Mouse (Mus musculus): Measurements from ENCODE around the gene Fmnl1. TPM values are rescaled to one million over a fixed set of nuclear protein-coding genes. Genes with fewer than 3 reads are reported as not detected.
A peak's percentile ranks its signal among the peaks of the same experiment; 100 is the strongest.

Fmnl1 gene
- polyA plus RNA-seq, 1 experiment from 2014 or later: 1.6 TPM

GRCm38 (mm10) chr11:103141944-103142255 is 29.0 kb upstream of the Fmnl1 start:
- Histone ChIP-seq H3K9ac (peak overlapping the region; percentile 50; the same call in 1 of the 2 replicates), H3K4me2 (replicated peaks) (peak overlapping the region; percentile 48; the same call in 1 of the 2 replicates), H3K4me3 (no peak overlapping the region), H3K27ac (peak overlapping the region; percentile 76), H3K4me1 (peaks cover 32% of the 10 kb centered on the region), H3K27me3 (no peaks in the 10 kb centered on the region), H3K36me3 (peaks cover 14% of the 10 kb centered on the region; the same call in 1 of the 2 replicates), H3K9me3 (replicated peaks) (no peaks in the 10 kb centered on the region)
- ATAC-seq (ENCODE audit: low FRiP score): no peak
- WGBS: 24% methylated on average over 1 of the region's 1 CpGs

GRCm38 (mm10) chr11:103142441-103143182 is 28.3 kb upstream of the Fmnl1 start:
- Histone ChIP-seq H3K4me3 (peak overlapping the region; percentile 11), H3K9me3 (replicated peaks) (no peaks in the 10 kb centered on the region), H3K27me3 (no peaks in the 10 kb centered on the region), H3K9ac (peak overlapping the region; percentile 50), H3K4me2 (replicated peaks) (peak overlapping the region; percentile 48), H3K27ac (peak overlapping the region; percentile 76), H3K4me1 (peaks cover 32% of the 10 kb centered on the region), H3K36me3 (peaks cover 14% of the 10 kb centered on the region; the same call in 1 of the 2 replicates)
- ATAC-seq (ENCODE audit: low FRiP score): peak; percentile 81
- 32% methylated on average over 8 of the region's 8 CpGs for WGBS

- Histone ChIP-seq H3K4me2 (replicated peaks) (no peak overlapping the region), H3K4me1 (peaks cover 32% of the 10 kb centered on the region), H3K9ac (no peak overlapping the region), H3K36me3 (peaks cover 4% of the 10 kb centered on the region; the same call in 1 of the 2 replicates), H3K4me3 (no peak overlapping the region), H3K27ac (peak overlapping the region; percentile 50; the same call in 1 of the 2 replicates), H3K27me3 (no peaks in the 10 kb centered on the region), H3K9me3 (replicated peaks) (no peaks in the 10 kb centered on the region)
- no peak for ATAC-seq (ENCODE audit: low FRiP score)
- WGBS: 41% methylated on average over 12 of the region's 12 CpGs
Measured at GRCm38 (mm10) chr11:103144309-103145285, 26.3 kb upstream of the Fmnl1 start.

GRCm38 (mm10) chr11:103146386-103146785 is 24.5 kb upstream of the Fmnl1 start:
- peaks cover 26% of the 10 kb centered on the region for H3K4me1 ChIP-seq
- H3K9ac ChIP-seq: no peak overlapping the region
- no peaks in the 10 kb centered on the region for H3K27me3 ChIP-seq
- 86% methylated on average over 4 of the region's 4 CpGs for WGBS
- H3K36me3 ChIP-seq: no peaks in the 10 kb centered on the region
- H3K4me3 ChIP-seq: no peak overlapping the region
- H3K4me2 ChIP-seq (replicated peaks): no peak overlapping the region
- ATAC-seq (ENCODE audit: low FRiP score): no peak
- H3K27ac ChIP-seq: no peak overlapping the region
- no peaks in the 10 kb centered on the region for H3K9me3 ChIP-seq (replicated peaks)

GRCm38 (mm10) chr11:103147766-103148165 is 23.1 kb upstream of the Fmnl1 start:
- H3K36me3 ChIP-seq: no peaks in the 10 kb centered on the region
- no peak overlapping the region for H3K9ac ChIP-seq
- H3K9me3 ChIP-seq (replicated peaks): no peaks in the 10 kb centered on the region
- 70% methylated on average over 4 of the region's 4 CpGs for WGBS
- no peaks in the 10 kb centered on the region for H3K27me3 ChIP-seq
- no peak overlapping the region for H3K27ac ChIP-seq
- peaks cover 13% of the 10 kb centered on the region for H3K4me1 ChIP-seq
- H3K4me2 ChIP-seq (replicated peaks): no peak overlapping the region
- ATAC-seq (ENCODE audit: low FRiP score): no peak
- H3K4me3 ChIP-seq: no peak overlapping the region

GRCm38 (mm10) chr11:103149771-103150170 is 21.1 kb upstream of the Fmnl1 start:
- H3K27me3 ChIP-seq: no peaks in the 10 kb centered on the region
- ATAC-seq (ENCODE audit: low FRiP score): no peak
- H3K4me2 ChIP-seq (replicated peaks): no peak overlapping the region
- WGBS: 91% methylated on average over 4 of the region's 4 CpGs
- H3K9ac ChIP-seq: no peak overlapping the region
- H3K4me1 ChIP-seq: peaks cover 5% of the 10 kb centered on the region
- H3K4me3 ChIP-seq: no peak overlapping the region
- no peaks in the 10 kb centered on the region for H3K9me3 ChIP-seq (replicated peaks)
- no peak overlapping the region for H3K27ac ChIP-seq
- H3K36me3 ChIP-seq: no peaks in the 10 kb centered on the region

GRCm38 (mm10) chr11:103158621-103159478 is 12.1 kb upstream of the Fmnl1 start:
- H3K27me3 ChIP-seq: no peaks in the 10 kb centered on the region
- H3K4me1 ChIP-seq: peaks cover 7% of the 10 kb centered on the region
- H3K4me3 ChIP-seq: peak overlapping the region; percentile 14; the same call in 1 of the 2 replicates
- WGBS: 1% methylated on average over 25 of the region's 25 CpGs
- no peaks in the 10 kb centered on the region for H3K36me3 ChIP-seq
- H3K9me3 ChIP-seq (replicated peaks): no peaks in the 10 kb centered on the region
- no peak overlapping the region for H3K9ac ChIP-seq
- H3K27ac ChIP-seq: no peak overlapping the region; the same call in 1 of the 2 replicates
- peak overlapping the region; percentile 48 for H3K4me2 ChIP-seq (replicated peaks)
- ATAC-seq (ENCODE audit: low FRiP score): peak; percentile 89

- H3K4me1 ChIP-seq: peaks cover 7% of the 10 kb centered on the region
- H3K27me3 ChIP-seq: 0 out of 2 replicates have a peak, but pooled peaks cover 4% of the 10 kb centered on the region
- 90% methylated on average over 11 of the region's 11 CpGs for WGBS
- H3K27ac ChIP-seq: no peak overlapping the region
- H3K4me3 ChIP-seq: no peak overlapping the region
- no peak overlapping the region for H3K4me2 ChIP-seq (replicated peaks)
- H3K9ac ChIP-seq: no peak overlapping the region
- no peak for ATAC-seq (ENCODE audit: low FRiP score)
- H3K9me3 ChIP-seq (replicated peaks): no peaks in the 10 kb centered on the region
- H3K36me3 ChIP-seq: no peaks in the 10 kb centered on the region
Measured at GRCm38 (mm10) chr11:103160738-103161137, 10.2 kb upstream of the Fmnl1 start.

- 74% methylated on average over 7 of the region's 7 CpGs for WGBS
- no peak overlapping the region for H3K27ac ChIP-seq
- H3K4me2 ChIP-seq (replicated peaks): no peak overlapping the region
- H3K4me1 ChIP-seq: peaks cover 7% of the 10 kb centered on the region
- 0 out of 2 replicates have a peak, but pooled peaks cover 4% of the 10 kb centered on the region for H3K27me3 ChIP-seq
- no peaks in the 10 kb centered on the region for H3K9me3 ChIP-seq (replicated peaks)
- no peak for ATAC-seq (ENCODE audit: low FRiP score)
- H3K36me3 ChIP-seq: no peaks in the 10 kb centered on the region
- no peak overlapping the region for H3K4me3 ChIP-seq
- H3K9ac ChIP-seq: no peak overlapping the region
Measured at GRCm38 (mm10) chr11:103161449-103161848, 9.5 kb upstream of the Fmnl1 start.

- Histone ChIP-seq H3K4me2 (replicated peaks) (no peak overlapping the region), H3K4me3 (no peak overlapping the region), H3K9me3 (replicated peaks) (no peaks in the 10 kb centered on the region), H3K27me3 (0 out of 2 replicates have a peak, but pooled peaks cover 4% of the 10 kb centered on the region), H3K36me3 (no peaks in the 10 kb centered on the region), H3K4me1 (peaks cover 7% of the 10 kb centered on the region), H3K27ac (no peak overlapping the region), H3K9ac (no peak overlapping the region)
- ATAC-seq (ENCODE audit: low FRiP score): no peak
- WGBS: 88% methylated on average over 5 of the region's 5 CpGs
Measured at GRCm38 (mm10) chr11:103162132-103162531, 8.8 kb upstream of the Fmnl1 start.

- 34% methylated on average over 10 of the region's 10 CpGs for WGBS
- Histone ChIP-seq H3K4me3 (no peak overlapping the region), H3K4me1 (no peaks in the 10 kb centered on the region), H3K4me2 (replicated peaks) (no peak overlapping the region), H3K27ac (no peak overlapping the region), H3K36me3 (no peaks in the 10 kb centered on the region), H3K9ac (no peak overlapping the region), H3K9me3 (replicated peaks) (no peaks in the 10 kb centered on the region), H3K27me3 (peaks cover 8% of the 10 kb centered on the region)
- no peak for ATAC-seq (ENCODE audit: low FRiP score)
Measured at GRCm38 (mm10) chr11:103164391-103164790, 6.5 kb upstream of the Fmnl1 start.
